Mouse (Mus musculus) monocyte, adult 5-6 weeks (primary cell): ENCODE results near the gene Eps8. TPM values are rescaled to one million over a fixed set of nuclear protein-coding genes. Genes with fewer than 3 reads are reported as not detected.
"Not testable (repeated sequence)": the region's sequence is repeated elsewhere in the genome, so short reads cannot be mapped to it uniquely, and the experiment has no call there.

Experiments used
- ATAC-seq: fragments of 153-309, 156-312 bp; replicated peaks from 2 replicates; pipeline ENCODE4 v1.8.0; 2017; ENCODE audit warnings: mild to moderate bottlenecking; ENCODE audit not compliant: low TSS enrichment, insufficient number of reproducible peaks, severe bottlenecking, poor library complexity, low FRiP score
- total RNA-seq: library from RNA; stranded (forward); fragments of 200-1000, 200-491, 200-594 nt; gene quantifications from 3 replicates; pipeline ENCODE4 v1.2.3, GENCODE M21; 2017

Gene Eps8
- total RNA-seq, 1 experiment from 2014 or later: 55.6 TPM

GRCm38 (mm10) chr6:137503009-137503408 is 151.7 kb downstream of the Eps8 start:
- no peak for ATAC-seq

- no peak for ATAC-seq
Measured at GRCm38 (mm10) chr6:137498781-137499180, 155.9 kb downstream of the Eps8 start.

- no peak for ATAC-seq
Measured at GRCm38 (mm10) chr6:137497208-137497835, 157.4 kb downstream of the Eps8 start.

- peak; percentile 40; the same call in 1 of the 2 replicates for ATAC-seq
Measured at GRCm38 (mm10) chr6:137496562-137496961, 158.1 kb downstream of the Eps8 start.

- no peak for ATAC-seq
Measured at GRCm38 (mm10) chr6:137495233-137495632, 159.4 kb downstream of the Eps8 start.

- ATAC-seq: no peak
Measured at GRCm38 (mm10) chr6:137494801-137495200, 159.9 kb downstream of the Eps8 start.

GRCm38 (mm10) chr6:137494136-137494475 is 160.6 kb downstream of the Eps8 start:
- ATAC-seq: no peak

GRCm38 (mm10) chr6:137493211-137494135 is 161.2 kb downstream of the Eps8 start:
- ATAC-seq: no peak

- ATAC-seq: no peak
Measured at GRCm38 (mm10) chr6:137492582-137492981, 162.1 kb downstream of the Eps8 start.

- no peak for ATAC-seq
Measured at GRCm38 (mm10) chr6:137491659-137492058, 163.0 kb downstream of the Eps8 start.

GRCm38 (mm10) chr6:137490115-137490514 is 164.6 kb downstream of the Eps8 start:
- no peak for ATAC-seq

GRCm38 (mm10) chr6:137487443-137487842 is 167.2 kb downstream of the Eps8 start:
- no peak for ATAC-seq

GRCm38 (mm10) chr6:137482891-137483290 is 171.8 kb downstream of the Eps8 start:
- no peak for ATAC-seq

- ATAC-seq: not testable (repeated sequence)
Measured at GRCm38 (mm10) chr6:137475695-137476094, 179.0 kb downstream of the Eps8 start.

- ATAC-seq: no peak
Measured at GRCm38 (mm10) chr6:137473433-137473832, 181.2 kb downstream of the Eps8 start.

- no peak for ATAC-seq
Measured at GRCm38 (mm10) chr6:137472129-137472528, 182.5 kb downstream of the Eps8 start.

GRCm38 (mm10) chr6:137470901-137471598 is 183.6 kb downstream of the Eps8 start:
- ATAC-seq: peak; percentile 68

- no peak for ATAC-seq
Measured at GRCm38 (mm10) chr6:137469541-137469940, 185.1 kb downstream of the Eps8 start.

- ATAC-seq: no peak
Measured at GRCm38 (mm10) chr6:137467696-137468095, 187.0 kb downstream of the Eps8 start.
